Comparison of ENCODE assay signal across 12 mouse cellular contexts in the genomic region with DNA sequence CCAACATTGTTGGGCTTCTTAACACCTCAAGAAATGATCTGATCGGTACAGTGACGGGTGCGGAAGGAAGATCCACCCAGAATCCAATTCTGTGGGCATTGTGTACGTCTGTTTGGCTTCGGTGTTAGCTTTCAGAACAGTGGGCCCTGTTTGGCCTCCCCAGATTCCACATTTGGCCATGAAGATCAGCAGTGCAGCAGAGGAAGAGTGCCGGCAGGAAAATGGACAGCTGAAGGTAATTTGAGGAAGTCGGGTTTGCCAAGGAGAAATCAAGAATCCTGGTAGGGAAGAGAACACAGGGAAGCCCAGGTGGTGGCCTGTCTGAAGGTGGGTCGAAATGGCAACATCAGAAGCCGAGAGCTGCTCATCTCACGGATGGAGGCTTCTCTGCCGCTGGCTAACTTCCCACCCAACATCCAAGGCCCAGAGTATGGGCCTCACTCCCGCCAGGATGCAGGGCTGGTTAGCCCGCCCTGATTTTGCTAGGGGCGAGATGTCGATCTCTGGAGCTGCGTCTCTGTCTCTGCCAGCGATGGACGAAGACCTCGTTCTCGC. TPM values are rescaled to one million over a fixed set of nuclear protein-coding genes. Genes with fewer than 3 reads are reported as not detected.
DNase-seq lines count a peak whose midpoint lies in the region; ATAC-seq lines count a peak whose summit lies in the region.
"Had no signal": no experiment of that assay in that cellular context is flagged by ENCODE, and none has a peak within 500 bp of the region (broad histone marks: within the 10 kb centered on the region; RNA-seq: fewer than 3 reads in every experiment).

No protein-coding gene starts in this region.

- no peak for ATAC-seq in neural tube, embryonic 15.5 days (ENCODE audit: low FRiP score)
- ATAC-seq in hindbrain, embryonic 14.5 days (ENCODE audit: low FRiP score) = no peak
- ATAC-seq in midbrain, embryonic 16.5 days = no peak

- no peak for DNase-seq in heart, embryonic 10.5 days (ENCODE audit: low spot score)
- DNase-seq in heart, postnatal 36 days = no peak
- peak; percentile 61 for DNase-seq in neural tube, embryonic 10.5 days (ENCODE audit: extremely low spot score, low spot score)
- DNase-seq in hindbrain, embryonic 14.5 days (ENCODE audit: low spot score) = no peak
- DNase-seq in kidney, postnatal 10 days = no peak
- DNase-seq in thymus, postnatal 0 days (ENCODE audit: low spot score) = no peak
- DNase-seq: thymus, postnatal 4 days had no signal

- H3K4me3 ChIP-seq in heart, embryonic 10.5 days = peak overlapping the region; percentile 42; the same call in 1 of the 2 replicates
- H3K4me3 ChIP-seq in neural tube, embryonic 15.5 days (replicated peaks) = no peak overlapping the region
- H3K4me3 ChIP-seq in hindbrain, embryonic 14.5 days (replicated peaks; ENCODE audit: low read length) = peak overlapping the region; percentile 11; the same call in 1 of the 2 replicates
- H3K4me3 ChIP-seq in midbrain, embryonic 16.5 days (ENCODE audit: low read depth, low read length) = peak overlapping the region; percentile 16; the same call in 1 of the 2 replicates

- H3K27me3 ChIP-seq in heart, embryonic 10.5 days (ENCODE audit: insufficient read depth, poor library complexity, severe bottlenecking) = peaks cover 99% of the 10 kb centered on the region
- peaks cover 97% of the 10 kb centered on the region for H3K27me3 ChIP-seq in neural tube, embryonic 15.5 days (replicated peaks)
- H3K27me3 ChIP-seq in hindbrain, embryonic 14.5 days (ENCODE audit: control insufficient read depth, insufficient read depth, low read length) = peaks cover 94% of the 10 kb centered on the region
- H3K27me3 ChIP-seq in midbrain, embryonic 16.5 days (ENCODE audit: control insufficient read depth, insufficient read depth, low read depth, low read length) = peaks cover 51% of the 10 kb centered on the region

- no peak overlapping the region for H3K27ac ChIP-seq in heart, embryonic 10.5 days
- H3K27ac ChIP-seq in neural tube, embryonic 15.5 days (replicated peaks) = no peak overlapping the region
- no peak overlapping the region for H3K27ac ChIP-seq in hindbrain, embryonic 14.5 days
- H3K27ac ChIP-seq in midbrain, embryonic 16.5 days (ENCODE audit: low read length) = peak overlapping the region; percentile 11; the same call in 1 of the 2 replicates

- intact Hi-C loops in heart, postnatal 36 days (cut with DNase I) = loop anchor here (10.0 kb wide), 1 partner anchor 1313 kb away; a partner anchor contains a TSS

- H3K9me3 ChIP-seq in heart, embryonic 10.5 days = no peaks in the 10 kb centered on the region
- H3K9me3 ChIP-seq in neural tube, embryonic 15.5 days (replicated peaks) = no peaks in the 10 kb centered on the region
- no peaks in the 10 kb centered on the region for H3K9me3 ChIP-seq in hindbrain, embryonic 14.5 days (ENCODE audit: control insufficient read depth, low read length)
- no peaks in the 10 kb centered on the region for H3K9me3 ChIP-seq in midbrain, embryonic 16.5 days (replicated peaks; ENCODE audit: control insufficient read depth, low read length, poor library complexity, severe bottlenecking)

- no peaks in the 10 kb centered on the region for H3K36me3 ChIP-seq in heart, embryonic 10.5 days
- no peaks in the 10 kb centered on the region for H3K36me3 ChIP-seq in neural tube, embryonic 15.5 days
- H3K36me3 ChIP-seq in hindbrain, embryonic 14.5 days (replicated peaks; ENCODE audit: control insufficient read depth, insufficient read depth) = no peaks in the 10 kb centered on the region
- no peaks in the 10 kb centered on the region for H3K36me3 ChIP-seq in midbrain, embryonic 16.5 days (ENCODE audit: control insufficient read depth, insufficient read depth, low read length)

- 3% methylated on average over 20 of the region's 20 CpGs for WGBS in heart, embryonic 10.5 days
- 2% methylated on average over 20 of the region's 20 CpGs for WGBS in neural tube, embryonic 15.5 days
- 4% methylated on average over 20 of the region's 20 CpGs for WGBS in hindbrain, embryonic 14.5 days
- WGBS in midbrain, embryonic 16.5 days = 9% methylated on average over 20 of the region's 20 CpGs

- H3K4me2 ChIP-seq in neural tube, embryonic 15.5 days = no peak overlapping the region
- peak overlapping the region; percentile 33 for H3K4me2 ChIP-seq in hindbrain, embryonic 14.5 days (replicated peaks)
- peak overlapping the region; percentile 48 for H3K4me2 ChIP-seq in midbrain, embryonic 16.5 days (ENCODE audit: low read length)

- H3K4me1 ChIP-seq in heart, embryonic 10.5 days = peaks cover 25% of the 10 kb centered on the region
- H3K4me1 ChIP-seq in neural tube, embryonic 15.5 days = peaks cover 27% of the 10 kb centered on the region
- H3K4me1 ChIP-seq in hindbrain, embryonic 14.5 days (replicated peaks; ENCODE audit: control insufficient read depth, insufficient read depth, low read length) = peaks cover 10% of the 10 kb centered on the region; the same call in 1 of the 2 replicates
- peaks cover 15% of the 10 kb centered on the region for H3K4me1 ChIP-seq in midbrain, embryonic 16.5 days (ENCODE audit: control insufficient read depth, insufficient read depth, low read length)

- H3K9ac ChIP-seq in neural tube, embryonic 15.5 days (replicated peaks) = no peak overlapping the region
- peak overlapping the region; percentile 32; the same call in 1 of the 2 replicates for H3K9ac ChIP-seq in hindbrain, embryonic 14.5 days
- peak overlapping the region; percentile 50 for H3K9ac ChIP-seq in midbrain, embryonic 16.5 days (ENCODE audit: low read depth, low read length)

RNA-seq across cellular contexts. Expression of a gene that starts 4.0 kb away (rescaled TPM):
- not detected in 2 replicates for polyA plus RNA-seq in heart, embryonic 10.5 days (2016; fragmentation: Nextera tagmentation; extraction: Ambion mirVana)
- total RNA-seq in heart, postnatal 36 days (2021) = not detected
- not detected in 2 replicates for polyA plus RNA-seq in neural tube, embryonic 15.5 days (2015; fragmentation: Nextera tagmentation; extraction: Ambion mirVana)
- polyA plus RNA-seq in hindbrain, embryonic 14.5 days (2014; fragmentation: Nextera tagmentation; extraction: Ambion mirVana) = 0.07 and 0.98 TPM in 2 replicates
- 0.55 and 0.72 TPM in 2 replicates for polyA plus RNA-seq in midbrain, embryonic 16.5 days (2015; fragmentation: Nextera tagmentation; extraction: Ambion mirVana)
- not detected in 2 replicates for polyA plus RNA-seq in thymus, postnatal 0 days (2015; fragmentation: Nextera tagmentation; extraction: Ambion mirVana)
- total RNA-seq: CH12.LX; hematopoietic stem cell, adult 5-6 weeks had no signal
- polyA plus RNA-seq: liver, embryonic 16.5 days had no signal
